Mouse (Mus musculus) G1E (cell line): ENCODE data around the gene Ctrl. TPM values are rescaled to one million over a fixed set of nuclear protein-coding genes. Genes with fewer than 3 reads are reported as not detected.

ENCODE experiments used
- ATAC-seq: 2 replicates; pipeline ENCODE4 v1.8.0; 2016; ENCODE audit warnings: mild to moderate bottlenecking; ENCODE audit not compliant: insufficient number of reproducible peaks, poor library complexity, low FRiP score, severe bottlenecking; ENCODE audit errors: extremely low read depth
- DNase-seq: peaks from one replicate; pipeline ENCODE4 v3.0.0; 2012; ENCODE audit warnings: low spot score
- H3K27me3 ChIP-seq: 2 replicates; pipeline ENCODE4 v1.6.1; 2012; ENCODE audit warnings: mild to moderate bottlenecking, low read length, inconsistent platforms; ENCODE audit not compliant: insufficient read depth
- H3K36me3 ChIP-seq: replicated peaks from 2 replicates; pipeline ENCODE3; 2012; ENCODE audit warnings: mild to moderate bottlenecking, inconsistent platforms
- H3K4me1 ChIP-seq: 2 replicates; pipeline ENCODE4 v1.6.1; 2012; ENCODE audit warnings: low read depth, low read length, inconsistent platforms, mixed read lengths; ENCODE audit not compliant: insufficient read depth
- H3K4me3 ChIP-seq: 2 replicates; pipeline ENCODE4 v1.5.1; 2012; ENCODE audit warnings: low read depth, mild to moderate bottlenecking, inconsistent platforms, low read length, moderate library complexity, mixed read lengths
- H3K9me3 ChIP-seq: replicated peaks from 2 replicates; pipeline ENCODE4 v1.6.1; 2012; ENCODE audit warnings: inconsistent platforms
- CTCF ChIP-seq: IDR thresholded peaks from 2 replicates; pipeline ENCODE4 v1.5.1; 2012; ENCODE audit warnings: low read depth, low read length, inconsistent platforms, mixed read lengths
- GATA1 ChIP-seq: IDR thresholded peaks from 2 replicates; pipeline ENCODE4 v1.6.1; 2012; ENCODE audit warnings: borderline replicate concordance, low read length, inconsistent platforms, mixed read lengths
- GATA2 ChIP-seq: IDR thresholded peaks from 2 replicates; pipeline ENCODE4 v1.6.1; 2012; ENCODE audit warnings: low read depth, low read length, inconsistent platforms, borderline replicate concordance
- POLR2AphosphoS5 ChIP-seq: IDR thresholded peaks from 2 replicates; pipeline ENCODE4 v1.6.1; 2012; ENCODE audit warnings: low read depth, low read length, inconsistent platforms; ENCODE audit not compliant: insufficient replicate concordance
- TAL1 ChIP-seq: conservative IDR thresholded peaks from 2 replicates; pipeline ENCODE4 v1.6.1; 2012; ENCODE audit warnings: low read depth, low read length, inconsistent platforms, mixed read lengths
- polyA plus RNA-seq: library from polyadenylated mRNA; stranded (reverse); fragments of >175 nt; gene quantifications from 2 replicates; pipeline ENCODE4 v1.2.3, GENCODE M21; 2012
- total RNA-seq, 2 experiments: library from RNA; stranded (forward) in 1 of 2; stranded (reverse) in 1 of 2; fragments of 200-1000 nt in 1 of 2; fragments of >200 nt in 1 of 2; fragmentation: Nextera tagmentation in 1 of 2; gene quantifications; 2 replicates each; pipeline ENCODE4 v1.2.3; 2014 to 2017

Ctrl gene
- total and polyA plus RNA-seq, 3 experiments = 0.14 to 0.38 TPM; not detected in 1

DNA sequence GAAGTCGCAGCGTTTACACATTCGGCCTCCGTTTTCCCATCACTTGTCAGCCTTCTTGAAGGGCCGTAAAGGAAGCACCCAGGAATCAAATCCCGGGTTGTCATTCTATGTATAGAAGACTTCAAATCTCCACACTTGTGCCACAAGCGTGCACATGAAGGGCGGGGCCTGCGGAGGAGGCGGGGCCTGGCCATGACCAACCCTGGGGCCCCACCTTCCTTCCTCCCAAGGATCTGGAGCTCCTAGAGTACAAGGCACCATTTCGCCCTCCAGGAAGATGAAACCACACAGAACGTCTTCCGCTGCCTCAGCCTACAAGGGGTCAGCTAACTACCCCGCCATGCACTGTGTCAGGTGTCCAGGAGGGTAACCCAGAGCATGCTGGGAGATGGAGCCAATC lies 27.4 kb upstream of the Ctrl start:
- TF ChIP-seq GATA2 (no peak), TAL1 (no peak), GATA1 (no peak), CTCF (no peak), POLR2AphosphoS5 (no peak)
- ATAC-seq (no peak), DNase-seq (no peak)
- H3K9me3 ChIP-seq = no peaks in the 10 kb centered on the region
- H3K27me3 ChIP-seq = no peaks in the 10 kb centered on the region
- H3K4me1 ChIP-seq = peaks cover 36% of the 10 kb centered on the region
- H3K36me3 ChIP-seq = peaks cover 77% of the 10 kb centered on the region
- no peak overlapping the region for H3K4me3 ChIP-seq

DNA sequence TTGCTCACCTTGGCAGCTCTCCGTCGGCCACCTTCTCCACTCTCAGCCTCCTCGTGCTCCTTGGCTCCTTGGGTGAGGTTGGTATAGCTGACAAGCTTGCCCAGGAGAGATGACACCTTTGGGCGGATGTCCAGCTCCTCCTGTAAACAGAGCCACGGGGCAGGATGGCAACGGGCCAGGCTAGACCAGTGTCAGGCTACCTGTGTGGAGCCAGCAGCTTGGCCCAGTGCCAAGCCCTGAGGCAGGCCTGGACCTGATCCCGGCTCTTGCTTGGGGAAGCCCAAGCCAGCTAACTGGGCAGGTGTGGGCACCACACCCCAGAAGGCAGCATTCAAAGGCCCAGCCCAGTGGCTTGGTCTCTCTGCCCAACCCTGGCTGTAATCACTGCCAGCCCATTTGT lies 25.7 kb upstream of the Ctrl start:
- Histone ChIP-seq H3K4me3 (no peak overlapping the region), H3K27me3 (no peaks in the 10 kb centered on the region), H3K36me3 (peaks cover 86% of the 10 kb centered on the region), H3K9me3 (no peaks in the 10 kb centered on the region), H3K4me1 (peaks cover 21% of the 10 kb centered on the region)
- no peak for TF ChIP-seq CTCF
- no peak for TF ChIP-seq POLR2AphosphoS5
- TF ChIP-seq TAL1 = no peak
- no peak for TF ChIP-seq GATA2
- no peak for TF ChIP-seq GATA1
- ATAC-seq (no peak), DNase-seq (no peak)

DNA sequence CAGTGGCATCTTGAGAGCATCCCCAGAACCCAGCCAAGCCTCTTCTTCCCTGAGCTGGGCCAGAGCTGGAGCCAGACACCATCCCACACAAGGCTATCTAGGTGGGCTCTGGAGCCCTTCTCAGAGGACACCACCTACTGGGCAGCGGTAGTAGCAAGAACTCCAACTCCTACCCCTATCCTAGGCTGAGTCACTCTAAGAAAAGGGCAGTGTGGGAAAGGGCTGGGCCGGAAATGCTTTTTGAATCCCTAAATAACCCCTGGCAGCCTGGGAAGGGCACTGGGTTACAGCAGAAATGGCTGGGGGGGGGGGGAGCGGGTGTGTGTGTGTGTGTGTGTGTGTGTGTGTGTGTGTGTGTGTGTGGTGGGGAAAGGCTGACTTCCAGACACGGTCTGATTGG lies 24.2 kb upstream of the Ctrl start:
- H3K4me3 ChIP-seq = no peak overlapping the region
- H3K4me1 ChIP-seq = peaks cover 12% of the 10 kb centered on the region
- H3K9me3 ChIP-seq = no peaks in the 10 kb centered on the region
- DNase-seq = no peak
- H3K36me3 ChIP-seq = peaks cover 85% of the 10 kb centered on the region
- H3K27me3 ChIP-seq = no peaks in the 10 kb centered on the region
- no peak for TF ChIP-seq GATA2
- ATAC-seq = no peak

DNA sequence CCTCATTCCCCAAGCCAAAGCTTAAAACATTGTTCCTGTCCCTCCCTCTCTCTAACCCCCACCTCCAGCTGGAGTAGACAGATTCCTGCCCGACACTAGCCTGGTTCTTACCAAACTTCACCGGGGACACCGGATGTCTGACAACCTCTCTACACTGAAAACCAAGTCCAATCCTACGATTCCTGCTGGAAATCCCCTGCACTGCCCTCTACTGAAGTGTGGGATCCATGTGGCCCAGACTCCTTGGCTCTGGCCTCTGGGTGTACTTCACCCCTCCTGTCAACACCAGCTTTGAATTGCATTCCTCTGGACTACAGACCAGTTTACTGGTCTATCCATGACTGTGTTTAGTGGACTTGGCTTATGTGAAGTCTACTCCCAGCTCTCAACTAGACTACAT lies 22.9 kb upstream of the Ctrl start:
- Histone ChIP-seq H3K4me1 (peaks cover 5% of the 10 kb centered on the region), H3K36me3 (peaks cover 85% of the 10 kb centered on the region), H3K27me3 (no peaks in the 10 kb centered on the region), H3K4me3 (no peak overlapping the region), H3K9me3 (no peaks in the 10 kb centered on the region)
- ATAC-seq = no peak
- TF ChIP-seq TAL1 = no peak
- no peak for TF ChIP-seq CTCF
- no peak for TF ChIP-seq GATA2
- no peak for TF ChIP-seq POLR2AphosphoS5
- TF ChIP-seq GATA1 = no peak
- no peak for DNase-seq

DNA sequence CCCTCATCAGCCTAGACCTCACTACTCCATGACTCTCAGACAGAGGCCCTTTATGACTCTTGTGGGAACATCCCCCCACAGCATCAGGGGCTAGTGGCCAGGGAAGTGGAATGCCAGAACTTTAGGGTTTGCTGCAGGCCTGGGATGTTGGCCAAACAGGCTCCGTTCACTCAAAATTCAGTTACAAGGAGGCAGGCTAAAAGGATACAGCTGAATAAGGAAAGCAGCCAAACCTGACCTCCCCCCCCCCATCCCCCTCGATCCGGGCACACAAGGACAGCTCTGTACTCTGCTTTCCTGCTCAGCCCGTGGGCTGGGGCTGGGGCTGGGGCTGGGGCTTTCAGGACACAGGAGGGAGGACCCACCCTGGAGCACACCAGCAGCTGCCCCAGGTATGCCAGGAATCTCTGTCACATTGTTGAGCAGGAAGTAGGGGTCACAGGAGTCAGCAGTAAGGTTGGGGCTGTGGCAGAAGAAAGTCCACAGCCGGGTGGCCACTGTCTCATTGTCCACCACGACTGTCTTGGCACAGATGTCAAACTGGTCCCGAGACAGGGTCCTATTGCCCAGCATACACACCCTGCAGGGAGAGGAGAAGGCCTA lies 17.5 kb upstream of the Ctrl start:
- ATAC-seq = no peak
- Histone ChIP-seq H3K4me1 (peaks cover 12% of the 10 kb centered on the region), H3K9me3 (no peaks in the 10 kb centered on the region), H3K36me3 (peaks cover 89% of the 10 kb centered on the region), H3K27me3 (no peaks in the 10 kb centered on the region), H3K4me3 (no peak overlapping the region)
- TF ChIP-seq POLR2AphosphoS5 (no peak), TAL1 (no peak), CTCF (no peak), GATA1 (no peak), GATA2 (no peak)
- DNase-seq = no peak

DNA sequence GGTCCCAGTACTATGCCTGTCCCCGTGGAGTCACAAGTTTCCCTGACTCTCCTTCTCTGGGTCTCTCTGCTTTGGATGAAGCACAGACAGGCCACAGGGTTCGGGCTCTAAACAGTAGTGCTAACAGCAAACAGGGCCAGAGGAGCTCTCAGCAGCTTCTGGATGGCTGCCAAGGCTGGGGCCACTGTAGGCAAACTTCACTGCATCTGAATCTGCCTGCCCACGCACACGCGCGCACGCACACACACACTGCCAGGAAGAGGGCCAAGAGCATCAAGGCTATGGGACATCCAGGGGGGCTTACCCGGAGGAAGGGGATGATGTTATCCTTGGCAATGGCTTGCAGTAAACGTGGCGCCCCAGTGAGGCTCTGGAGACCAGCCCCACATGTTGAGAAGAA lies 15.7 kb upstream of the Ctrl start:
- H3K27me3 ChIP-seq = no peaks in the 10 kb centered on the region
- H3K4me1 ChIP-seq = peaks cover 12% of the 10 kb centered on the region
- H3K36me3 ChIP-seq = peaks cover 93% of the 10 kb centered on the region
- TF ChIP-seq POLR2AphosphoS5 (no peak), TAL1 (no peak), CTCF (no peak), GATA1 (no peak), GATA2 (no peak)
- H3K4me3 ChIP-seq = no peak overlapping the region
- H3K9me3 ChIP-seq = no peaks in the 10 kb centered on the region
- DNase-seq (peak; percentile 54), ATAC-seq (no peak)

DNA sequence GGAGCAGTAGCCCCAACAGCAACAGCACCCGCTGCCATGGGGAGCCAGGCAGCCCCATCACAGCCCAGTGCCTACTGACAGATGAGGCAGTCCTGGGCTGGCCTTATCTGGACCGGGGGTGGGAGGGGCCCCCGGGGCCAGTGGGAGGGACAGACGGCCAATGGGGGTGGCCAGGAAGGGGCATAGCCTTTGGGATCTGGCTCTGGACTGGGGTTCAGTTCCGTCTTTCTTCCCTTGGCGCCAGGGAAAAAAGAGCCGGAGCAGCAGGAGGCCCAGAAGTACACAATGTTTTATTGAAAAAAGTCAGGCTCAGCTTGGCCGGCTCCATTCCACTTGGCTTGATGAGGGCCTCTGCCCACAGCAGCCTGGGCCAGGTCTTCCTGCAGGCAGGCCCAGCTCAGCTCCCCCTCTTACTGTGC lies 9.7 kb upstream of the Ctrl start, which contains the start of gene Lcat:
TSS of gene Lcat (minus strand) at position 62 of the 419 bp plus-strand sequence.
- ATAC-seq = no peak
- Histone ChIP-seq H3K27me3 (no peaks in the 10 kb centered on the region), H3K36me3 (peaks cover 82% of the 10 kb centered on the region), H3K4me3 (no peak within 1 kb of the TSS), H3K4me1 (peaks cover 21% of the 10 kb centered on the region), H3K9me3 (no peaks in the 10 kb centered on the region)
- DNase-seq = no peak
- TF ChIP-seq GATA2 (no peak), CTCF (no peak), POLR2AphosphoS5 (no peak), GATA1 (no peak), TAL1 (no peak)
